Mouse (Mus musculus) granulocyte monocyte progenitor cell, adult 5-6 weeks (primary cell): Measurements from ENCODE around the gene Clasp1. TPM values are rescaled to one million over a fixed set of nuclear protein-coding genes. Genes with fewer than 3 reads are reported as not detected.

Experiments used
- ATAC-seq: replicated peaks from 2 replicates; pipeline ENCODE4 v1.8.0; 2016; ENCODE audit warnings: mild to moderate bottlenecking, moderate TSS enrichment, inconsistent platforms; ENCODE audit not compliant: poor library complexity, severe bottlenecking
- total RNA-seq, 2 experiments: library from RNA; stranded (forward) in 1 of 2; stranded (reverse) in 1 of 2; fragments of 200-712, 200-1000 nt in 1 of 2; fragments of >200 nt in 1 of 2; fragmentation: Nextera tagmentation in 1 of 2; gene quantifications; 2 replicates each; pipeline ENCODE4 v1.2.3; 2014 to 2017

Gene Clasp1
- total RNA-seq, 2 experiments from 2014 or later: 51.1 TPM

- ATAC-seq: no peak
These were observed 94.7 kb downstream of the Clasp1 start for GRCm38 (mm10) chr1:118483504-118484096.

GRCm38 (mm10) chr1:118485572-118485971 lies 96.7 kb downstream of the Clasp1 start:
- no peak for ATAC-seq

GRCm38 (mm10) chr1:118486021-118486420 lies 97.2 kb downstream of the Clasp1 start:
- no peak for ATAC-seq

GRCm38 (mm10) chr1:118492811-118493210 lies 104.0 kb downstream of the Clasp1 start:
- no peak for ATAC-seq

- no peak for ATAC-seq
These were observed 105.7 kb downstream of the Clasp1 start for GRCm38 (mm10) chr1:118494551-118494950.

GRCm38 (mm10) chr1:118498311-118498710 lies 109.5 kb downstream of the Clasp1 start:
- ATAC-seq: peak; percentile 97

GRCm38 (mm10) chr1:118500606-118501005 lies 111.7 kb downstream of the Clasp1 start:
- ATAC-seq: no peak

GRCm38 (mm10) chr1:118501691-118502090 lies 112.8 kb downstream of the Clasp1 start:
- ATAC-seq: no peak

GRCm38 (mm10) chr1:118505746-118506145 lies 116.9 kb downstream of the Clasp1 start:
- no peak for ATAC-seq

- no peak for ATAC-seq
These were observed 122.1 kb downstream of the Clasp1 start for GRCm38 (mm10) chr1:118510996-118511395.

- ATAC-seq: no peak
These were observed 123.1 kb downstream of the Clasp1 start for GRCm38 (mm10) chr1:118511738-118512530.

GRCm38 (mm10) chr1:118516256-118516655 lies 127.4 kb downstream of the Clasp1 start:
- ATAC-seq: no peak

- no peak for ATAC-seq
These were observed 134.3 kb downstream of the Clasp1 start for GRCm38 (mm10) chr1:118523161-118523560.

- peak; percentile 97 for ATAC-seq
These were observed 136.5 kb downstream of the Clasp1 start for GRCm38 (mm10) chr1:118525336-118525735.

GRCm38 (mm10) chr1:118529213-118529612 lies 140.4 kb downstream of the Clasp1 start:
- peak; percentile 34; the same call in 1 of the 2 replicates for ATAC-seq

- ATAC-seq: no peak
These were observed 142.4 kb downstream of the Clasp1 start for GRCm38 (mm10) chr1:118531259-118531658.

GRCm38 (mm10) chr1:118536021-118536420 lies 147.2 kb downstream of the Clasp1 start:
- no peak for ATAC-seq

GRCm38 (mm10) chr1:118539046-118539445 lies 150.2 kb downstream of the Clasp1 start:
- no peak for ATAC-seq

- ATAC-seq: no peak
These were observed 154.0 kb downstream of the Clasp1 start for GRCm38 (mm10) chr1:118542880-118543279.

GRCm38 (mm10) chr1:118548769-118549168 lies 159.9 kb downstream of the Clasp1 start:
- ATAC-seq: no peak

GRCm38 (mm10) chr1:118551152-118551551 lies 162.3 kb downstream of the Clasp1 start:
- no peak for ATAC-seq

- no peak for ATAC-seq
These were observed 163.2 kb downstream of the Clasp1 start for GRCm38 (mm10) chr1:118552071-118552470.
